Mouse (Mus musculus) urinary bladder, postnatal 36 days (tissue): Measurements from ENCODE around the gene Gm20894.
"Not testable (repeated sequence)": the region's sequence is repeated elsewhere in the genome, so short reads cannot be mapped to it uniquely, and the experiment has no call there.

Source experiments
- DNase-seq, 2 experiments: peaks; one replicate each; pipeline ENCODE4 v3.0.0; 2022; ENCODE audit warnings: low spot score in 2 of 2, mixed read lengths in 1 of 2

Gene Gm20894

DNA sequence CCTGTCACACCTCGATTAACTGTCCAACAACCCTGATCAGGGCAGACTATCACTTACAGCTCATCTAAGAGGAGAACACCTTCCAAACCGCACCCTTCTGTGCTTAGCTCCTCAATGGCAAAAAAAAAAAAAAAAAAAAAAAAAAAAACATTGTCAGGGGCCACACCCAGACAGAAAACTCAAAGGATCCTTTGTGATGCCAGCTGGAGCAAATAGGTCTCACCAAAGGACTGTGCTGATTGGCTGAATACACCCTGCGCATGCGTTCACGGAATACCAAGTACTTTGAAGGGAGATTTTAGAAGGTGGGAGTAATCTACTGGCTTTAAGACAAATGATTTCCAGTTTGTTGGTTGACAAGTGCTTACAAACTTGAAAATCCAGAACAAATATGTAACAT, at the start of gene Gm20894:
Gene Gm20894 (minus strand): TSS at position 101 of the 400 bp plus-strand sequence.
- not testable (repeated sequence) for DNase-seq
